Mouse (Mus musculus): ENCODE results near the gene Acp4.
"Not testable (repeated sequence)": the region's sequence is repeated elsewhere in the genome, so short reads cannot be mapped to it uniquely, and the experiment has no call there.

Gene Acp4

DNA sequence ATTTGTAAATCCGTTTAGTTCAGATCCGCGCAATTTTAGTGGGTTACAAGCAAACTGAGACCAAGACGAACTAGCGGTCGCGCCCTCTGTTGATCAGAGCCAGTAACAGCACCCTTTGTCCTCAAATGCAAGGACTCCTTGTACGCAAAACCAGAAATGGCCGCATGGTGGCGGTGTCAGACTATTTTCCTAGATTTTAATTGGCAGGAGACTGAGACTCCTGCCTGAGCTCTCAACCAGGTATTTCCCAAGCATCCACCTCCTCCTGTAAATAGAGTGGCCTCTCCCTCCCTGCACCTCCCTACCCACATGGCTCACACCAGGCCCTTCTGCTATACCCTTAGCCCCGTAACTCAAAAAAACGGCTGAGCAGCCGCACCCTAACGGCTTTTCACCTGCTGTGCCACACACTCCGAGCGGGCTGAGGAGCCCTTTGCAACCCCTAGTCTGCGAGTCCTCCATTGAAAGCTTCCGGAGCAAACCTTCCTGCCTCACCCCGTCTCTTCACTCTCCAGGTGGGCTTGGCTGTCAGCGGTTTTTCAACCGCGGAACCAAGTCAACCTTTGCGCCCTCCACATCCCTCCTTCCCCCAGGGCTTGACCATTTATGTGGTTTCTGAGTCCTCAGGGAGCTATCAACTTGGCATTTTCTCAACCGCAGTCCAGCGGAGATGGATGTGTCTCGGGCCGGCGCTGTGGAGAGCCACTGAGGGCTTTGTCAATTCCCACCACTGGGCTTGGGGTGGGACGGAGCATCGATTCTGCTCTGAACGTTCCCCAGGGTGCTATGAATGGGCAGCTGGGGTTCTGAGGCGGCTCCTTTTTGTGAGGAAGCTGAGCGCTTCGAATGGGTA lies 5.8 kb upstream of the Acp4 start:
- DNase-seq (ENCODE audit: low read depth in 2 of 2, low spot score in 2 of 2), result peak; percentile 88 to 94

DNA sequence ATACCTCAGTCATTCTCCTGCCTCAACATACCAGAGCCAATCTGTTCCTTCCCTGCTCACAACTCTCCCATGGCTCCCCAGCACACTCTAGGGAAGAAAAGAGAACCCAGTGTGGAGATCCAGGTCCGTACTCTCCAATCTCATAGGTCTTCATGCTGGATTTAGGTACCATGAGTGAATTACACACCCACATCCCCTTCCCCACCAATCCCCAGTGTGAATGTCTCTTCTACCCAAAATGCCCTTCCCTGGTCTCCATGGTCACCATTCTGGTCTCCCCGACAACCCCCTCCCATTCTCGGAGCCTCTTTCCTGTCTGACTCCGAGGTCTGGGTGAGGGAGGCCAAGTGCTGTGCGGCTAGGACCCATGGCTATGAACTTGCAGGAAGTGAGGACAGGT lies 4.0 kb upstream of the Acp4 start, which contains the start of gene Gm15517:
TSS of gene Gm15517 (plus strand) at position 301 of the 400 bp plus-strand sequence.
- DNase-seq (ENCODE audit: low read depth in 2 of 2, low spot score in 2 of 2), result no peak

DNA sequence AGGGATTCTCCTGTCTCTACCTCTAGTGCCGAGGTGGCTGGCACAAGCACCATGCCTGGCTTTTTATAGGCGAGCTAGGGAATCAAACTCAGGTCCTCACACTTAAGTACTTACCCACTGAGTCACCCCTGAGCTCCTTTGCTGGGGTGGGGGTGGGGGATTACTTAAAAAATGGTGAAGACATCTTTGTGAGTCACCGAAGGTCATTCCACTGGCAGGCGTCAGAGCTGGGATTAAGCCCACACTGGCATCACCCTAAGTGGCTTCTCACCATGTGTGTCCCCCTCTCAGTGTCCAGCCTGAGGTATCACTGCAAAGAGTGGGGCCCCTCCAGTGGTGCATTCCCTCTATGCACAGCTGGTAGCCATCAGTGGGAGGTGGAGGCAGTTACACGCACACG lies 3.2 kb upstream of the Acp4 start:
- DNase-seq (ENCODE audit: low read depth in 2 of 2, low spot score in 2 of 2), result no peak

DNA sequence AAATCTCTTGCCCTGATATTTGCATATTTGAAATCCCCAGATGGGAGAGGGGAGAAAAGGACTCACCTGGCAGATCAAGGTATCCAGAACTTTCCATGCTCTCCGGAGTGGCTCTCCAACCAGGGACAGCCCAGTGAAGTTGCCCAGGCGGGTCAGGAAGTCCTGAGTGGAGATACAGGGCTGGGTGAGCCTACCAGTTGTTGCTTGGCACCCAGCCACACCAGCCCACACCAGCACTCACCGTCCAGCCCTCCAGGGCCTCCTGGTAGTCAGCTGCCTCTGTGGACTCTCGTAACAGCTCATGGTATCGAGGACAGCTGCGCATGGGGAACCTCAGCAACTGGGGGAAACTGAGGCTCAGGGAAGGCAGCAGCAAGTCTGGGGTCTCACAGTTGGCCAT lies 2.2 kb downstream of the Acp4 start:
- DNase-seq (ENCODE audit: low read depth in 2 of 2, low spot score in 2 of 2), result no peak

DNA sequence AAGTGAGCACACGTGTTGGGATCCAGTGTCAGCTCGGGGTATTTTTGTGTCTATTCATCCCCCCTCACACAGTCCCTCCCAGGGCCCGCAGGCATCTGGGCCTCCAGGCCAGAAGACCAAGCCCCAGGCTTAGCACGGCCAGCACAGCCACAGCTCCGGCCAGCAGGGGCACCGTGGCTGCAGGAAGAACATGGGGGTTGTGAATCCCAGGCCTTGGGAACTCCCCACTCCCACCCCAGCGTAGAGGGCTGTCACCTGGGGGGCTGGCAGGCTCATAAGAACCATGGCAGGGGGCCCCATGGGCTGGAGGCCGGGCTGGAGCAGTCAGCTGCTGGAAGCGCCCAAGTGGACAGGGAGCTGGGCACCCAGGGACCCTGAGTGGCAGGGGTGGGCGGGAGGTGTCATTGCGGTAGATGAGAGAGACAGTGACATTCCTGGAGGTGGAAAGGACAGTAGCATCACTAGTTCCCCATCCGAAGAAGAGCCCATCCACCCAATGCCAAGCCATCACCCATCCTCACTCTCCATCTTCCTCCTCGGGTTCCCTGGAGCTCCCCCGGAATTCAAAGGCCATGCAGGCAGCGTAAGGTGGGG lies 4.1 kb downstream of the Acp4 start:
- no peak for DNase-seq (ENCODE audit: low read depth in 2 of 2, low spot score in 2 of 2)

DNA sequence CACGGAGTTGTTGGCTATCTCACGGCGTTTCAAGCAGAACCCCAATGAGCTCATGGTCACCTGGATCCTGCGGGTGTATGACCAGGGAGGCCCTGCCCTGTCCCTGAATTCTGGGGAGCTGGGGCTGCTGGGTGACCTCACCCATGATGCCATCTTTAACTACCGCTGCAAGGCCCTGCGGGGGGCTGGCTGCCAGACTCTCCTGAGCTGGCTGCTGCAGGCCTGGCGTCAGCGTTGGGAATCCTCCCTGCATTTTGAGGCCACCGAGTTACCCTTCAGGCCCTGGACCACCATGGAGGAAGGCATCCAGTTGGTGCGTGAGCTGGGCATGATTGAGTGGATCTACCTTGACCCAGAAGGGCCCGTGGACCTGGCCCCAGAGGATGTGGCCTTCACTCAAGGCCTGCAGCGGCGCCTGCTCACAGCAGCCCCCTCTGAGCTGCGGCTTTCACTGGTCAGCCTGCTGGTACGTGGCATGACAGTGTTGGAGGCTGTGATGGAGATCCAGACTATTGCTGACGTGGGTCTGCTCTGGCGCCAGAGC lies 6.4 kb downstream of the Acp4 start:
- not testable (repeated sequence) for DNase-seq (ENCODE audit: low read depth in 2 of 2, low spot score in 2 of 2)

DNA sequence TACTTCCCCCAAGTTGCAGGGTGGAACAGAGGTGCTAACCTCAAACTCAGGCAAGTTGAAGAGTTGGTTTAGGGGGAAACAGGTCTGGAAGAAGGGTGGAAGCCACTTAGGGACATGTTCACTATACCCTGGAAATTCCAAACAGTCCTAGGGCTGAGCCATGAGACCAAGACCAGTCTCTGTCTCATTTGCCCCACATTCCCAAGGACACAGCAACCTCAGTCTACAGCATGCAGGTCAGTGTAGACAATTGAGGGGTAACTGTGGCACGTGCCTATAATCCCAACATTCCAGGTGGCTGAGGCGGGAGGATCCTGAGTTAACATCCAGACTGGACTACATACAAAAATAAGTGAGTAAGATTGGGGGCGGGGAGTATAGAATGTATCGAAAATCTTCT lies 7.9 kb downstream of the Acp4 start:
- no peak for DNase-seq (ENCODE audit: low read depth in 2 of 2, low spot score in 2 of 2)

DNA sequence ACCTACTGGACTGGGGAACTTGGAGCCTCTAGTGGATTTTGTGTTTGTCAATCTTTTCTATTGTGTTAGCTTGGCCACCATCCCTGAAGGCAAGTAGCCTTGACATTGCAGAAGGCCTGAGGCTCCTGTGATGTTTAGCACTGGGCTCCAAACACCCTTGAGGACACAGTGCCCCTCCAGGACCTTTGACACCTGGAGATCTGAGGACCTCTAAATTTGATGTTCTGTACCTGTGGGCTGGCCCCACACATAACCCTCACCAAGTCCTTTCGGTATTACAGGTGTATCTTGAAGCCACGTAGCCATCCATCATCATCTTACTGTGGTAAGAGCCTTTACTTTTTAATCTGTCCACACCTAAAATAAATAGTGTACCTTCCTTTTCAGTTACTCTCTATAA lies 9.2 kb downstream of the Acp4 start:
- no peak for DNase-seq (ENCODE audit: low read depth in 2 of 2, low spot score in 2 of 2)

DNA sequence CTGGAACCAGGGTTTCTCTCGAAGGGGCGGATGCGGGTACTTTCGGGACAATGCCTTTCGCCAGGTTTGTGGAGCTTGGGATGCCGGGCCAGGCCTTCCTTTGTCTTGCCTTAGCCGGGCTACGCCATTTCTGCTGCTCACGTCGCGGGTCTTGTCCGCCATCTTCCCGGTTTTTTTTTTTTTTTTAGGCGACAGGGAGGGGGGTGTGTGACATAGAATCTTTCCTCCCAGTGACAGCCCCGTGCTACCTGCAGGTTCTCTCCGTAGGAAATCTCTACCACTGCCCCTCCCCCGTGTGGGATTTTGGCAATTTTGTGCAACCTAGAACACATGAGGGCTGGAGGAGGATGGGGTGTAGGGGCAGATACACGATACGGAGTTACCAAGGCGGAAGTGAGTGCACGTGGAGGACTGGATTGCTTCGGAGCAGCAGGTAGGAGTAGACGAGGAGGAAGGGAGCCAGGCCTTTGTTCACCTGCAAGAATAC lies 10.2 kb downstream of the Acp4 start:
- peak in 1 of 2 experiments; percentile 48 for DNase-seq (ENCODE audit: low read depth in 2 of 2, low spot score in 2 of 2)

DNA sequence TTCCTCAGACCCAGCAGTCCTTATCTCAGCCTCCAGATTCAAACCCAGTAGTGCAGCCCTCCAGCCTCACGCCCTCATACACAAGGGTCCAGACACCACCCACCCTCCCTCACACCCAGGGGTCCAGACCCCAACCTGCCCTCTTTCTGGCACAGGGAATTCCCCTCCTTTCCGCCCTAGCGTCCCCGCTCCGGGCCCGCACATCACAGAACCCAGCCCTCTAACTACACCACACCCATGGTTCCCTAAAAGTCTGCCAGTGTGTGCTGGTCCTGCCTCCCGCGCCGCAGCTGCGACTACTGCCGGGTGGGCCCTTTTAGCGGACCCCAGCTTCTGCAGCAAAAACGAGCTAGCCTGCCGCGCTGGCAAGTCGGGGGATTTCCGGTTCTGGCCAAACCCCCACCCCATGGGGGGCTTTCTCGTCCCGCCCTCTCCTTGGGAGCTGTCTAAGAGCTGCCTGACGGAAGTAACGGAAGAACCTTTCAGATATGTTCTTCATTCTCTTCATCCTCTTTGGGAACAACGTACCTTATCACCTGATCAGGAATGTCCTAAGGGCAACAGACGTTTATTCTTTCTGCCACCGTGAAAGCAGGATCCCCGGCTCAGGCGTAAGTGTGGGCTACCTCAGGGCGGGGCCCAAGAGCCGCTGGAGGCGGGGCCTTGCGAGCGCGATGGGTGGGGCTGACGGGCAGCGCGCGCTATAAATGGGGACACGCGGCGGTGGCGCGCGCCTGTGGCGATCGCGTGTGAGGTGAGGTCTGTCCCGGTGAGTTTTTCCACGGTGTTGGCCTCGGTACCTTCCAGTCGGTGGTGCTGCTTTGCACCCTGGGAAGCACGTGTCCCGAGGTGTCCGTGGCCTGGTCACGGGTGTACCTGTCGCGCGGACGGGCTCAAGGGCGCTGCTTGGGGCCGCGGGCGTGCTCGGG lies 10.9 kb downstream of the Acp4 start, which contains the start of the genes 1700028J19Rik and 2410002F23Rik:
TSS of gene 1700028J19Rik (minus strand) at position 641 of the 929 bp plus-strand sequence.
TSS of gene 2410002F23Rik (plus strand) at position 668 of the 929 bp plus-strand sequence.
- peak; percentile 90 to 94 for DNase-seq (ENCODE audit: low read depth in 2 of 2, low spot score in 2 of 2)

DNA sequence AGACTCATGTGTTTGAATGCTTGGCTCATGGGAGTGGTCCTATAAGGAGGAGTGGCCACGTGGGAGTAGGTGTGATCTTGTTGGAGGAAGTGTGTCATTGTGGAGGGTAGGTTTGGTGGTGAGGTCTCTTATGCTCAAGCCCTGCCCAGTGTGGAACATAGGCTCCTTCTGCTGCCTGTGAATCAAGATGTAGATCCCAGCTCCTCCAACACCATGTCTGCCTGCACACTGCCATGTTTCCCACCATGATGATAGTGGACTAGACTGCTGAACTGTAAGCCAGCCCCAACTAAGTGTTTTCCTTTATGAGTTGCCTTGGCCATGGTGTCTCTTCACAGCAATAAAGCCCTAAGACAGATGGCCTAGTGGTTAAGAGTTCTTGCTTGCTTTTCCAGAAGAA lies 13.1 kb downstream of the Acp4 start:
- no peak for DNase-seq (ENCODE audit: low read depth in 2 of 2, low spot score in 2 of 2)

DNA sequence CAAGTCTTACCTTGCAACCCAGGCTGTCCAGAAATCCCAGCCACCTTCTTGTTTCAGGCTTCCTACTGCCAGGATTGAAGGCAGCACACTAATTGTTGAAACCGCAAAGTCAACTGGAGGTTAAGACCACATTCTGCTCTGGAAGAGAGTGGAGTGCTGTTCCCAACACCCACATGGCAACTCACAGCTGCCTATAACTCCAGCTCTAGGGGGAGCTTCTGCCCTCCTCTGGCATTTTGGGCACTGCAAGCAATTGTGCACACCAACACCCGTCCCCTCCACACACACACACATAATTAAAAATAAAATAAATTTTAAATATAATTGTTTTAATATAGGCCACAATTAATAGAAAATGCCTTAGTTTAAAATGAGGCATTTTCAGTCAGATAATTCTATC lies 16.0 kb downstream of the Acp4 start:
- DNase-seq (ENCODE audit: low read depth in 2 of 2, low spot score in 2 of 2), result no peak

DNA sequence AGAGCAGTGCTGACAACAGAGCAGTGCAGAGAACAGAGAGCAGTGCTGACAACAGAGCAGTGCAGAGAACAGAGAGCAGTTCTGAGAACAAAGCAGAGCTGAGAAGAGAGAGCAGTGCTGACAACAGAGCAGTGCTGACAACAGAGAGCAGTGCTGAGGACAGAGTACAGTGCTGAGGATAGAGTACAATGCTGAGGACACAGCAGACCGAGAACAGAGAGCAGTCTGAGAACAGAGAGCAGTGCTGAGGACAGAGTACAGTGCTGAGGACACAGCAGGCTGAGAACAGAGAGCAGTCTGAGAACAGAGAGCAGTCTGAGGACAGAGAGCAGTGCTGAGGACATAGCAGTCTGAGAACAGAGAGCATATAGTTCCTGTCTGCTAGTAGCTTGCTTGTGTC lies 16.5 kb downstream of the Acp4 start:
- no peak for DNase-seq (ENCODE audit: low read depth in 2 of 2, low spot score in 2 of 2)

DNA sequence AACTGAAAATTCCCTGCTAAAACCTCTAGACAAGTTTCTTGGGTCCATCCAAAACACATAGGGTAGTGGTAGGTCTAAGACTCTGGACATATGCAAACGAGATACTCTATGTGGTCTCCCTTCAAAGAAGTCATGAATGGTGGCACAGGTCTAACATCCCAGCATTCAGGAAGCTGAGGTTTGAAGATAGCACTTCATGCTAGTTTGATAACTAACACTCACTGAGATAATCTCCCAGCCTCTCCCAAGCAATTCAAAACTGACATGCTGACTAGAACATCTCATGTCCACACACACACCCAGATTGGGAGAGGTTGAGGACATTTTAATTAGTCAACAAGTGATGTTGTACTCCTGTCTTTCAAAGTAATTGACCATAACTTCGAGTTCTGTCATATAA lies 17.3 kb downstream of the Acp4 start:
- DNase-seq (ENCODE audit: low read depth in 2 of 2, low spot score in 2 of 2), result no peak

DNA sequence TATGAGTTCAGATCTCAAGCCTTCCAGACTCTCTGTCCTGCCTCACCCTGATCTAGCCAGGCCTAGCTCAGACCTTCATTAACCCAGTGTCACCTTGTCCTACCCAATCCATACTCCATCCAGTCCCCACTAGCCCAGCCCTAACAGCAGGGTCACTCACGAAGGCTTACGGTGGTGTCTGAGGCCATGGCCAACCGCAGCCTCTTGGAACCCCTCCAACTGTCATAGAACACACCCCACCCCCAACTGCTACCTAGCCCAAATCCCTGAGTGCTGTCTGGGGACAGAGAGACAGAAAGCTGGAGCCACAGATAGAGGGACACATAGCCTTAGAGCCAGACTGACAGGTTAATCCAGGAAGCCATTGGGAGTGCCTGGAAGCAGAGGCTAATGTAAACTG lies 21.3 kb downstream of the Acp4 start, which contains the start of gene Gm36864:
TSS of gene Gm36864 (plus strand) at position 269 of the 400 bp plus-strand sequence.
- no peak for DNase-seq (ENCODE audit: low read depth in 2 of 2, low spot score in 2 of 2)

DNA sequence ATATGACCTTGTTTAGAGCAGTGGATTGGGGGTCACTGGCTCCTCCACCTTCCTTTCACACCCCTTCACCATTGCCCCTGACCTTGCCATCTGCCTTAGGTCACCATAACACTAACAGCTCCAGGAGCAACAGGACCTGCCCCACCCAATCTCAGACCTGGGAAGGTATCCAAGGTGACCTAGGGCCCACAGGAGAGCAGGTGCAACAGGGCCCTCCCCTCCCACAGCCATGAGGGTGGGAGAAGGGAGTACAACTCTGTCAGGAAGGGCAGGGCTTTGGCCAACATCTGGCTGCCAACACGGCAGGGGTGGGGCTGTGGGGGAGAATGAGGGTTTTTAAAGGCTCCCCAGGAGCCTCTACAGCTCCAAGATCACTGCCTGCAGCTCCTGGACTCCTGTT lies 32.1 kb downstream of the Acp4 start, which contains the start of gene Klk1:
TSS of gene Klk1 (plus strand) at position 285 of the 400 bp plus-strand sequence.
- no peak for DNase-seq (ENCODE audit: low read depth in 2 of 2, low spot score in 2 of 2)

DNA sequence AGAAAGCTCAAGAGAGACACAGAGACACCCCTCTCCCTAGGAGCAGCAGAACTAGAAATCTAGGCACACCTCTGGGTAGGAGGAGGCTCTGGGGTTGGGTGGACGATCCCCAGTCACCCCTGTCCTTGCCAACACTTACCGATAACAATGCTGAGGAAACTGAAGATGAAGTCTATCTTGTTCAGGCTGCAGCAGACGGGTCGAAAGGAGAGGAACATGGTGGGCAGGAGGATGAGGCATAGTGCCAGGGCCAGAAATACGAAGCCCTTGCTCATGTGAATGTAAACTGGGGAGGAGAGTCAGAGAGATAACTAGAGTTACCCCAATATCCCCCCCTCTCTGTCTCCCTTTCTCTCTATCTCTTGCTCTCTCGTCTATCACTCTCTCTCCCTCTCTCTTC lies 34.8 kb downstream of the Acp4 start:
- not testable (repeated sequence) for DNase-seq (ENCODE audit: low read depth in 2 of 2, low spot score in 2 of 2)

DNA sequence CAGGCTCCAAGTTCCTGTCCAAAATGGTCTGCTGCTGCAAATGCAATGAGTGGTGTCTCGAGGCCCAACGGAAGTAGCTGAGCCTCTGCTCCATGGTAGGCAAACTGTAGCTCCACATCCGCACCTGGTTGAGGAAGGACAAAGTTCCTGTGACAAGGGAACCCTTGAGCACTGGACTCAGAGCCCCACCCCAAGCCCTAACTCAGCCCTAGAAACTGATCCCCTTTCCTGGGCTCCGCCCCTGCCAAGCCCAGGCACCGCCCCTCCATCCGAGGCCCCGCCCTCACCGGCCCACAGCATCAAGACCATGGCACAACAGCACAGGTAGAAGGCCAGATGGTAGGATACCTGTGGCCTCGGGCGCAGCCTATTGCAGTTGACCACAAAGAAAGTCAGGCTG lies 35.6 kb downstream of the Acp4 start:
- DNase-seq (ENCODE audit: low read depth in 2 of 2, low spot score in 2 of 2), result not testable (repeated sequence)

DNA sequence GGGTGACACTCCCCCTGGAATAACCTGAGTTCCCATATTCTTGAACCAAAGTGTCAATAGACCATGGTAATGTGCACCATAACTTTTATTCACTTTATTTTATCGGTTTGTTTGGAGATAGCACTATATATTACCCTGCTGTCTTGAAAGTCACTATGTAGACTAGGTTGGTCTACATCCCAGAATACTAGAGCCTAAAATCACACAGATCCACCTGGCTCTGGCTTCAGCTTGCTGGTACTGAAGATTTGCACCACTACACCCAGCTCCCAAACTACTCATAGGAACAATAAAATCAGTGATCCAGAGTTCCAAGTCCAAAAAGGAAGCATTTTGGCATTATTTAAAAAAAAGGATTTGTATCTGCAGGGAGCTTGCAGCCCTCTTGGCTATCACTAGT lies 41.5 kb downstream of the Acp4 start, which contains the start of gene Klk1b5:
TSS of gene Klk1b5 (plus strand) at position 301 of the 400 bp plus-strand sequence.
- no peak for DNase-seq (ENCODE audit: low read depth in 2 of 2, low spot score in 2 of 2)

DNA sequence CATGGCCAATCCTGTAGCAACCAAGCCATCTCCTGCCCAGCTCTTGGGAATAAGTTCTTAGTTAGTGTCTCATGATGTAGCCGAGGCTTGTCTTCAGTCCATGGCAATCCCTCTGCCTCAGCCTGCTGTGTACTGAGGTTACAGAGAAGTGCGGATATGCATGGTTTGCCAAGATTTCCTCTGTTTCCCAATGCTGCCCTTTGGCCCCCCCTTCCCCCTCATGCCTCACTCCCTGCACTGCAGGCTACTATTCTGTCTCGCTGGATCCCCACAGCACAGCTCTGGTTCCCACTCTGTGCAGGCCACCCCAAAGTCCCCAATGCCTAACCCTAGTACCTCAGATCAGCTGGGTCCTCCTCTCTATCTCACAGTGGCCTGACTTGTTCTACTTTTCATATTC lies 48.9 kb downstream of the Acp4 start:
- DNase-seq (ENCODE audit: low read depth in 2 of 2, low spot score in 2 of 2), result no peak

DNA sequence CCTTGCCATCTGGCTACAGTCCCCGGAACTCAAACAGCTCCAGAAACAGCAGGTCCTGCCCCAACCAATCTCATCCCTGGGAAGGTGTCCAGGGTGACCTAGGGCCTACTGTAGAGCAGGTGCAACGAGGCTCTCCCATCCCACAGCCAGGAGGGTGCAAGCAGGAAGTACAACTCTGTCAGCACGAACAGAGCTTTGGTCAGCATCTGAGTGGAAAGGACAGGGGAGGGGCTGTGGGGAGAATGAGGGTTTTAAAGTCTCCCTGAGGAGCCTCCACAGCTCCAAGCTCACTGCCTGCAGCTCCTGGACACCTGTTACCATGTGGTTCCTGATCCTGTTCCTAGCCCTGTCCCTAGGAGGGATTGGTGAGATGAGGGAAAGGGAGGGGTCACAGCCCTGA lies 50.0 kb downstream of the Acp4 start, which contains the start of gene Klk1b4:
TSS of gene Klk1b4 (plus strand) at position 301 of the 400 bp plus-strand sequence.
- not testable (repeated sequence) for DNase-seq (ENCODE audit: low read depth in 2 of 2, low spot score in 2 of 2)
